Mouse (Mus musculus) cortical plate, adult 2 months (tissue): ENCODE measurements at regions not wholly inside any gene's neighbourhood (a gene's known extent, or its start where the extent isn't known, plus 50 kb on each side); places are given as distances from the start of the nearest gene placed in this dataset.

Experiments
- H3K27ac ChIP-seq: fragments of 200-500 bp; 2 replicates; pipeline ENCODE4 v1.5.1; 2012; ENCODE audit warnings: low read length, control low read depth, inconsistent platforms; ENCODE audit not compliant: insufficient read depth
- H3K4me1 ChIP-seq: fragments of 200-500 bp; 2 replicates; pipeline ENCODE4 v1.6.1; 2011; ENCODE audit warnings: low read length; ENCODE audit not compliant: control insufficient read depth, insufficient read depth
- H3K4me3 ChIP-seq: fragments of 200-500 bp; 2 replicates; pipeline ENCODE4 v1.5.1; 2011; ENCODE audit warnings: mild to moderate bottlenecking, low read length, control low read depth; ENCODE audit not compliant: insufficient read depth
- CTCF ChIP-seq: fragments of 200-500 bp; IDR thresholded peaks from 2 replicates; pipeline ENCODE4 v1.5.1; 2011; ENCODE audit warnings: mild to moderate bottlenecking, control low read depth, low read length; ENCODE audit not compliant: insufficient read depth; ENCODE audit errors: extremely low read depth
- POLR2A ChIP-seq: fragments of 200-500 bp; IDR thresholded peaks from 2 replicates; pipeline ENCODE4 v1.6.1; 2011; ENCODE audit warnings: mild to moderate bottlenecking, low read length, control low read depth; ENCODE audit not compliant: insufficient read depth; ENCODE audit errors: extremely low read depth

- Histone ChIP-seq H3K27ac (no peak overlapping the region), H3K4me3 (no peak overlapping the region)
- TF ChIP-seq CTCF (peak; percentile 44; the same call in 1 of the 2 replicates), POLR2A (no peak)
Measured at GRCm38 (mm10) chr15:57644331-57644953, 167.0 kb upstream of the Slc22a22 start.

GRCm38 (mm10) chr15:57639115-57639514 is 161.7 kb upstream of the Slc22a22 start:
- H3K27ac ChIP-seq, result no peak overlapping the region
- TF ChIP-seq POLR2A (no peak), CTCF (no peak)
- no peak overlapping the region for H3K4me3 ChIP-seq
- H3K4me1 ChIP-seq, result no peaks in the 10 kb centered on the region

More at GRCm38 (mm10) chr15:57644331-57644953, 167.0 kb upstream of the Slc22a22 start:
- no peaks in the 10 kb centered on the region for H3K4me1 ChIP-seq

DNA sequence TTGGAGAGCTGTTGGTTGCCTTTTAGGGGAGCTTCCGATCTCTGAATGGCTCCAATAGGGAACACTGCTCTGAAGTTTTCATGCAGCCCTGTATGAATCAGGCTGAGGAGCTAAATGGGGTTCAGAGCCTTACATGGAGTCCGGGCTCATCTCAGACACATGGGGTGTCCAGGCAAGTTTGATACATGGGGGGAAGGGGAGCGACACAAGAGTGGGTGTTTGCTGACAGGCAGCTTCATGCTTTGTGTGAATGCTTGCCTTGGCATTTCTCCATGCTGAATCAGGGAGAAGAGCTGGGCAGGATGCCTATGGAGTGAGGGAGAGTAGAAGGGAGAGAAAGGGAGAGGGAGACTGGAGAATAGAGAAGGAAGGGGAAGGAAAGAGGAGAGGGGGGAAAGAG is 155.6 kb upstream of the Slc22a22 start:
- Histone ChIP-seq H3K4me1 (no peaks in the 10 kb centered on the region), H3K27ac (no peak overlapping the region), H3K4me3 (no peak overlapping the region)
- TF ChIP-seq POLR2A (no peak), CTCF (no peak)

GRCm38 (mm10) chr15:57632537-57632936 is 155.1 kb upstream of the Slc22a22 start:
- no peak overlapping the region for H3K4me3 ChIP-seq
- TF ChIP-seq POLR2A (no peak), CTCF (no peak)
- no peaks in the 10 kb centered on the region for H3K4me1 ChIP-seq
- H3K27ac ChIP-seq, result no peak overlapping the region

DNA sequence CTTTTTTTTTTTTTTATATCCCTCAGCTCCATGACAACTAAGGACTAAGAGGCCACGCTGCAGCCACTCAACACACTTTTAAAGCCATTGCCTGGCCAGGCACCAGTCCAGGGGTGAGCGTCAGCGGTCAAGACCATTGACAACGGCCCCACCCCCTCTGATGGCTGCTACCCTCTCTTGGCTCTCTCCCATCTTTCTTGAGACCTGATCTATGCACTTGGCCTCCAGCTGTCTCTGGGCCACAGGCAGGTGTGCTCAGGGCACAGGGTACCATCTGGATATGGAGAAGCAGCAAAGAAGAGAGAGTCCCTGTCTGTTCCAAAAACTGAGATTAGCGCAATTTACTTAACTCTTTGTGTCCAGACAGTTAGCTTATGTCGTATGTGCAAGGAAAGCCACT is 141.0 kb upstream of the Slc22a22 start:
- Histone ChIP-seq H3K27ac (no peak overlapping the region), H3K4me1 (no peaks in the 10 kb centered on the region), H3K4me3 (no peak overlapping the region)
- TF ChIP-seq CTCF, result no peak
- no peak for TF ChIP-seq POLR2A

DNA sequence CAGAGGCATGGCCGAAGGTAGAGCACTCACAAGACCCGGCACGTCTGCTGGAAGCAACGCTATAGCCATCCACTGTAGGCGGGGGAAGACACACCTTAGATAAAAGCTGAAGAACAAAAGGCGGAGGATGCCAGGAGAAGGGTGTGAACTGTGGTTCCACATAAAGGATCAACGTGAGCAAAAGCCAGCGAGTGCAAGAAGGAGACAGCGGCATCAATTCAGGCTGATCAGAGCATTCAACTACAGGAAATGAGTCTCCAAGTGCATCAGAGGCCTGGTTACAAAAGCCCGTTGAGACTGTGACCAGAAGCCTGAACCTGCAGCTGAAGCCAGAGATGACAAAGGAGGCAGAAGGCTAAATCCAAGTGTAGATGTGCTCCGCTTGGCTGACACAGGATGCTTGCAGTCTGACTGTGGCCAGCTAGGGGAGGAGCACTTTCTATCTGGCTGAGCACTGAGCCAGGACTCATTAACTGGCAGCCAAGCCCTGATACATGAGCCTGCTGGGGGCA is 139.5 kb upstream of the Slc22a22 start:
- no peak overlapping the region for H3K27ac ChIP-seq
- TF ChIP-seq POLR2A (no peak), CTCF (no peak)

GRCm38 (mm10) chr15:57610006-57610405 is 132.6 kb upstream of the Slc22a22 start:
- TF ChIP-seq CTCF (no peak), POLR2A (no peak)
- no peak overlapping the region for H3K27ac ChIP-seq
- H3K4me1 ChIP-seq, result no peaks in the 10 kb centered on the region
- no peak overlapping the region for H3K4me3 ChIP-seq

More for the DNA sequence above, 139.5 kb upstream of the Slc22a22 start:
- H3K4me3 ChIP-seq, result no peak overlapping the region
- no peaks in the 10 kb centered on the region for H3K4me1 ChIP-seq

GRCm38 (mm10) chr15:57608519-57608918 is 131.1 kb upstream of the Slc22a22 start:
- H3K4me1 ChIP-seq, result no peaks in the 10 kb centered on the region

GRCm38 (mm10) chr15:57600562-57600961 is 123.1 kb upstream of the Slc22a22 start:
- Histone ChIP-seq H3K27ac (no peak overlapping the region), H3K4me1 (no peaks in the 10 kb centered on the region), H3K4me3 (no peak overlapping the region)
- TF ChIP-seq CTCF (peak; percentile 77), POLR2A (no peak)

More at GRCm38 (mm10) chr15:57608519-57608918, 131.1 kb upstream of the Slc22a22 start:
- Histone ChIP-seq H3K27ac (no peak overlapping the region), H3K4me3 (no peak overlapping the region)
- TF ChIP-seq POLR2A (no peak), CTCF (no peak)

DNA sequence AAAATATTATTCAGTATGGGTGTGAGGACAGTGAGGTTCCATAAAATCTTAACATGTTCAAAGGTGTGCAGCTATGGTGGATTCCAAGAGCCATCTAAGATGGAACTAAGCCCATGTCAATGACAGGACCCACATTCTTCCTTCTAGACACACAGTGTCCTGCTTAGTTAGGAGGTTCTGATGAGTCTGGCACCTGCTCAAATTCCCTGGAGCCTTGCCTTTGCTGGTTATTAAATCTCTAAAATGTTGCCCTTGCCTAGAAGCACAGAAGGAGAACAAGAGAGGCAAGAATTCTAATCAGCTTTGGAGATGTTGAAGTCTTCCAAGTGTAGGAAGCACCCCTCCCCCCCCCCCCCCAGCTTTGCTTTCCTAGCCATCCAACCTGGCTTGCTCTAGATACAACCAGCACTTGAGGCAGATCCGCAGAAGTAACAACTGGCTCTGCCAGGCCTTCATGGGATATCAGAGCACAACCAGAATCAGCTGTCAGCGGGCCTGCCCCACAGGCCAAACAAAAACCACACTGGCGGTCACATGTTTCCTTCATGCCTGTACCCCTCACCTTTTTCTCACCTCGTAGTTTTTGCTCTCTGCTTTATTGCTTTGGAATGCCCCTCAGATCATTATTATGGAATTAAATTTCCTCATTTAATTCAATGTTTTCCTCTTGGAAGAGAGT is 116.0 kb upstream of the Slc22a22 start:
- Histone ChIP-seq H3K4me3 (no peak overlapping the region), H3K27ac (no peak overlapping the region), H3K4me1 (peaks cover 6% of the 10 kb centered on the region)
- no peak for TF ChIP-seq POLR2A
- no peak for TF ChIP-seq CTCF

- no peak overlapping the region for H3K4me3 ChIP-seq
- peaks cover 6% of the 10 kb centered on the region for H3K4me1 ChIP-seq
- no peak for TF ChIP-seq POLR2A
- no peak for TF ChIP-seq CTCF
- H3K27ac ChIP-seq, result no peak overlapping the region
Measured at GRCm38 (mm10) chr15:57590597-57591219, 113.3 kb upstream of the Slc22a22 start.
